Mouse (Mus musculus) hindbrain, embryonic 15.5 days (tissue): Measurements from ENCODE around the gene Rph3a. TPM values are rescaled to one million over a fixed set of nuclear protein-coding genes. Genes with fewer than 3 reads are reported as not detected.

ENCODE experiments used
- ATAC-seq: fragments of 200-750 bp; cut with Nextera tagmentation; 2 replicates; pipeline ENCODE4 v1.8.0; 2017; ENCODE audit warnings: low read depth, moderate number of reproducible peaks, moderate TSS enrichment; ENCODE audit not compliant: low FRiP score
- H3K27ac ChIP-seq: fragments of 300-500 bp; sonication (generic); replicated peaks from 2 replicates; pipeline ENCODE4 v1.5.1; 2015; ENCODE audit warnings: mild to moderate bottlenecking, inconsistent platforms
- H3K27me3 ChIP-seq: fragments of 300-500 bp; sonication (generic); 2 replicates; pipeline ENCODE4 v1.6.1; 2015; ENCODE audit warnings: control low read depth, inconsistent platforms
- H3K36me3 ChIP-seq: fragments of 300-500 bp; sonication (generic); 2 replicates; pipeline ENCODE4 v1.6.1; 2015; ENCODE audit warnings: control low read depth, inconsistent platforms
- H3K4me1 ChIP-seq: fragments of 300-500 bp; sonication (generic); replicated peaks from 2 replicates; pipeline ENCODE4 v1.6.1; 2015; ENCODE audit warnings: control low read depth, inconsistent platforms
- H3K4me2 ChIP-seq: fragments of 300-500 bp; sonication (generic); 2 replicates; pipeline ENCODE4 v1.6.1; 2015; ENCODE audit warnings: moderate library complexity, mild to moderate bottlenecking, inconsistent platforms
- H3K4me3 ChIP-seq: fragments of 300-500 bp; sonication (generic); 2 replicates; pipeline ENCODE4 v1.5.1; 2015; ENCODE audit warnings: mild to moderate bottlenecking, inconsistent platforms
- H3K9ac ChIP-seq: fragments of 300-500 bp; sonication (generic); 2 replicates; pipeline ENCODE4 v1.6.1; 2015; ENCODE audit warnings: inconsistent platforms
- H3K9me3 ChIP-seq: fragments of 300-500 bp; sonication (generic); 2 replicates; pipeline ENCODE4 v1.6.1; 2016; ENCODE audit warnings: control low read depth, inconsistent platforms
- WGBS: fragments of 180-500 bp; shearing (Covaris S2); methylation state at CpG from one replicate; pipeline ENCODE4 v1.1.7; 2015; 5-methylcytosine and 5-hydroxymethylcytosine counted together
- polyA plus RNA-seq: library from polyadenylated mRNA; unstranded; fragments of >200 nt; fragmentation: Nextera tagmentation; extraction: Ambion mirVana; gene quantifications from 2 replicates; pipeline ENCODE4 v1.2.1, GENCODE M21; 2015

Gene Rph3a
- polyA plus RNA-seq, 1 experiment from 2014 or later: 31.9 TPM

GRCm38 (mm10) chr5:121008411-121009239, 1.3 kb downstream of the Rph3a start:
- peak overlapping the region; percentile 66 for H3K27ac ChIP-seq
- ATAC-seq: no peak
- H3K36me3 ChIP-seq: no peaks in the 10 kb centered on the region
- no peaks in the 10 kb centered on the region for H3K27me3 ChIP-seq
- WGBS: 9% methylated on average over 15 of the region's 15 CpGs
- H3K4me2 ChIP-seq: peak overlapping the region; percentile 64
- peaks cover 59% of the 10 kb centered on the region for H3K4me1 ChIP-seq
- no peaks in the 10 kb centered on the region for H3K9me3 ChIP-seq
- peak overlapping the region; percentile 41 for H3K4me3 ChIP-seq
- peak overlapping the region; percentile 45 for H3K9ac ChIP-seq

GRCm38 (mm10) chr5:121007563-121007962, 2.3 kb downstream of the Rph3a start:
- H3K4me2 ChIP-seq: peak overlapping the region; percentile 64
- ATAC-seq: no peak
- H3K36me3 ChIP-seq: no peaks in the 10 kb centered on the region
- peak overlapping the region; percentile 41; the same call in 1 of the 2 replicates for H3K4me3 ChIP-seq
- 85% methylated on average over 3 of the region's 3 CpGs for WGBS
- no peak overlapping the region for H3K27ac ChIP-seq
- H3K9me3 ChIP-seq: no peaks in the 10 kb centered on the region
- peak overlapping the region; percentile 20; the same call in 1 of the 2 replicates for H3K9ac ChIP-seq
- no peaks in the 10 kb centered on the region for H3K27me3 ChIP-seq
- peaks cover 65% of the 10 kb centered on the region for H3K4me1 ChIP-seq

- no peak overlapping the region for H3K9ac ChIP-seq
- WGBS: 65% methylated on average over 8 of the region's 8 CpGs
These were observed 2.8 kb downstream of the Rph3a start for GRCm38 (mm10) chr5:121007130-121007529.

GRCm38 (mm10) chr5:121006176-121006575, 3.7 kb downstream of the Rph3a start:
- Histone ChIP-seq H3K27ac (no peak overlapping the region), H3K4me2 (peak overlapping the region; percentile 64), H3K4me3 (no peak overlapping the region), H3K4me1 (peaks cover 65% of the 10 kb centered on the region), H3K27me3 (no peaks in the 10 kb centered on the region), H3K9me3 (no peaks in the 10 kb centered on the region), H3K36me3 (no peaks in the 10 kb centered on the region), H3K9ac (no peak overlapping the region)
- no peak for ATAC-seq
- 65% methylated on average over 3 of the region's 4 CpGs for WGBS

More at GRCm38 (mm10) chr5:121007130-121007529, 2.8 kb downstream of the Rph3a start:
- no peaks in the 10 kb centered on the region for H3K36me3 ChIP-seq
- no peaks in the 10 kb centered on the region for H3K9me3 ChIP-seq
- peak overlapping the region; percentile 64 for H3K4me2 ChIP-seq
- no peaks in the 10 kb centered on the region for H3K27me3 ChIP-seq
- H3K4me1 ChIP-seq: peaks cover 65% of the 10 kb centered on the region
- no peak for ATAC-seq
- H3K27ac ChIP-seq: no peak overlapping the region
- no peak overlapping the region for H3K4me3 ChIP-seq

GRCm38 (mm10) chr5:121003781-121004180, 6.1 kb downstream of the Rph3a start:
- Histone ChIP-seq H3K9me3 (no peaks in the 10 kb centered on the region), H3K36me3 (no peaks in the 10 kb centered on the region), H3K27ac (peak overlapping the region; percentile 65), H3K4me1 (peaks cover 48% of the 10 kb centered on the region), H3K27me3 (no peaks in the 10 kb centered on the region), H3K9ac (peak overlapping the region; percentile 29; the same call in 1 of the 2 replicates), H3K4me3 (peak overlapping the region; percentile 18), H3K4me2 (peak overlapping the region; percentile 53)
- 11% methylated on average over 17 of the region's 17 CpGs for WGBS
- ATAC-seq: no peak

- no peak overlapping the region for H3K4me2 ChIP-seq
- H3K9me3 ChIP-seq: no peaks in the 10 kb centered on the region
- WGBS: 38% methylated on average over 12 of the region's 12 CpGs
- no peaks in the 10 kb centered on the region for H3K36me3 ChIP-seq
- ATAC-seq: no peak
- peaks cover 15% of the 10 kb centered on the region for H3K4me1 ChIP-seq
- no peak overlapping the region for H3K9ac ChIP-seq
- no peak overlapping the region for H3K27ac ChIP-seq
- H3K4me3 ChIP-seq: no peak overlapping the region
- no peaks in the 10 kb centered on the region for H3K27me3 ChIP-seq
These were observed 10.3 kb downstream of the Rph3a start for GRCm38 (mm10) chr5:120999573-120999972.

GRCm38 (mm10) chr5:120988373-120988772, 21.5 kb downstream of the Rph3a start:
- H3K9me3 ChIP-seq: no peaks in the 10 kb centered on the region
- no peaks in the 10 kb centered on the region for H3K36me3 ChIP-seq
- WGBS: 85% methylated on average over 3 of the region's 3 CpGs
- no peak overlapping the region for H3K4me3 ChIP-seq
- H3K4me1 ChIP-seq: 0 out of 2 replicates have a peak, but pooled peaks cover 3% of the 10 kb centered on the region
- no peak overlapping the region for H3K27ac ChIP-seq
- no peak for ATAC-seq
- no peak overlapping the region for H3K4me2 ChIP-seq
- H3K27me3 ChIP-seq: no peaks in the 10 kb centered on the region
- no peak overlapping the region for H3K9ac ChIP-seq

GRCm38 (mm10) chr5:120983029-120983428, 26.9 kb downstream of the Rph3a start:
- Histone ChIP-seq H3K36me3 (no peaks in the 10 kb centered on the region), H3K9ac (no peak overlapping the region), H3K27ac (no peak overlapping the region), H3K4me1 (no peaks in the 10 kb centered on the region), H3K9me3 (no peaks in the 10 kb centered on the region), H3K4me2 (no peak overlapping the region), H3K4me3 (no peak overlapping the region), H3K27me3 (no peaks in the 10 kb centered on the region)
- 79% methylated on average over 1 of the region's 1 CpGs for WGBS
- ATAC-seq: no peak

- no peak overlapping the region for H3K4me2 ChIP-seq
- H3K4me1 ChIP-seq: no peaks in the 10 kb centered on the region
- WGBS: 93% methylated on average over 11 of the region's 11 CpGs
- no peak overlapping the region for H3K4me3 ChIP-seq
- no peak overlapping the region for H3K9ac ChIP-seq
- H3K36me3 ChIP-seq: no peaks in the 10 kb centered on the region
- H3K27ac ChIP-seq: no peak overlapping the region
- H3K9me3 ChIP-seq: no peaks in the 10 kb centered on the region
- no peaks in the 10 kb centered on the region for H3K27me3 ChIP-seq
- ATAC-seq: no peak
These were observed 28.7 kb downstream of the Rph3a start for GRCm38 (mm10) chr5:120981211-120981610.

- no peak overlapping the region for H3K27ac ChIP-seq
- H3K36me3 ChIP-seq: no peaks in the 10 kb centered on the region
- H3K4me3 ChIP-seq: no peak overlapping the region
- no peak overlapping the region for H3K9ac ChIP-seq
- no peak overlapping the region for H3K4me2 ChIP-seq
- no peaks in the 10 kb centered on the region for H3K4me1 ChIP-seq
- 86% methylated on average over 2 of the region's 2 CpGs for WGBS
- no peak for ATAC-seq
- no peaks in the 10 kb centered on the region for H3K9me3 ChIP-seq
- H3K27me3 ChIP-seq: no peaks in the 10 kb centered on the region
These were observed 29.8 kb downstream of the Rph3a start for GRCm38 (mm10) chr5:120980116-120980515.

GRCm38 (mm10) chr5:120976138-120976537, 33.8 kb downstream of the Rph3a start:
- Histone ChIP-seq H3K4me3 (no peak overlapping the region), H3K4me1 (no peaks in the 10 kb centered on the region), H3K9me3 (no peaks in the 10 kb centered on the region), H3K27me3 (no peaks in the 10 kb centered on the region), H3K9ac (no peak overlapping the region), H3K4me2 (no peak overlapping the region), H3K27ac (no peak overlapping the region), H3K36me3 (no peaks in the 10 kb centered on the region)
- WGBS: 34% methylated on average over 3 of the region's 3 CpGs
- no peak for ATAC-seq

GRCm38 (mm10) chr5:120974522-120974921, 35.4 kb downstream of the Rph3a start:
- H3K4me2 ChIP-seq: no peak overlapping the region
- no peaks in the 10 kb centered on the region for H3K36me3 ChIP-seq
- 61% methylated on average over 8 of the region's 8 CpGs for WGBS
- H3K9me3 ChIP-seq: no peaks in the 10 kb centered on the region
- no peak for ATAC-seq
- no peak overlapping the region for H3K9ac ChIP-seq
- no peak overlapping the region for H3K27ac ChIP-seq
- H3K27me3 ChIP-seq: no peaks in the 10 kb centered on the region
- H3K4me1 ChIP-seq: peaks cover 6% of the 10 kb centered on the region; the same call in 1 of the 2 replicates
- no peak overlapping the region for H3K4me3 ChIP-seq
